Mouse (Mus musculus) stomach, postnatal 0 days (tissue): ENCODE results near the gene Chit1.

Experiments used
- CTCF ChIP-seq: IDR thresholded peaks from 2 replicates; pipeline ENCODE4 v1.5.1; 2016; ENCODE audit warnings: antibody characterized with exemption, low read depth, mild to moderate bottlenecking, moderate library complexity
- EP300 ChIP-seq: optimal IDR thresholded peaks from 2 replicates; pipeline ENCODE3; 2016; ENCODE audit warnings: antibody characterized with exemption

DNA sequence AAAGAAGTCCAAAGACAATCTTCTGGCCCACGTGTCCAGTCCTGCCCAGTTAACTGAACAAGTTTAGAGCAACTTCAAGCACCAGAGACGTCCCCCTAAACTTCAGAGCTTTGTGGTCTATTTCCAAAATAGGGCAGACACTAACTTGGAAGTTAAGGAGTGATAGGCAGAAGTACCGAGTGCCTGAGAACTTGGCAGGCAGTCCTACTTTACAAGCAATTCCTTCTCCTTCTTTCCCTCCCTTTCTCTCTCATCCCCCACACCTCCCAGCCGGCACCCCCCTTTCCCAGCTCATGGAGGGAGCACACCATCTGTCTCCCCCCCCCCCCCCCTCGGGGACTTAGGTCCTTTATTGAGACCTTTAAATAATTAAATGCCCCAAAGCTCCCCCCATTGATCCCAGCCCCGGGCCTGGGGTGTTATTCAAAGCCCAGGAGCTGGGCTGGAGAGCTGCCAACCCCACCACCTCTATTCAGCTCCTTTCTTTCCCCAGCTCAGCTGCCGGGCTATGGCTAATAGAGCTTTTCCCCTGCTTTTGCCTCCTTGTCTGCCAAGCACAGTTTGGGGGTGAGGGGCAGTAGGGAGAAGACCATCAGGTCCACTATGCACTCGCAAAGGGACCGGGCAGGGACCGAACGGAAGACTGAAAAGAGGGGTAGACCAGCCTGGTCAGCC is 48.5 kb upstream of the Chit1 start:
- no peak for TF ChIP-seq CTCF
- no peak for TF ChIP-seq EP300
